ENCODE assay signal across 13 mouse cellular contexts in genomic region chr11:12857358-12858199, GRCm38 (mm10).
DNase-seq lines count a peak whose midpoint lies in the region; ATAC-seq and TF ChIP-seq lines count a peak whose summit lies in the region.
"Had no signal": no experiment of that assay in that cellular context is flagged by ENCODE, and none has a peak within 500 bp of the region (broad histone marks: within the 10 kb centered on the region; RNA-seq: fewer than 3 reads in every experiment).

No protein-coding gene starts in this region.

- DNase-seq in heart, adult 8-10 months (ENCODE audit: low spot score), result no peak
- DNase-seq in midbrain, embryonic 11.5 days (ENCODE audit: low spot score, missing footprints), result no peak
- no peak for DNase-seq in stomach, postnatal 0 days (ENCODE audit: low spot score)
- no peak for DNase-seq in urinary bladder, postnatal 14 days (ENCODE audit: low spot score)
- DNase-seq: cerebellum, adult 11 months; gastrocnemius, postnatal 25 days; heart, postnatal 10 days; kidney, adult 18-20 months; lung, adult 18-20 months; thymus, adult 2 months had no signal

- no peak overlapping the region for H3K27ac ChIP-seq in heart, embryonic 12.5 days (ENCODE audit: poor library complexity, severe bottlenecking)
- no peak overlapping the region for H3K27ac ChIP-seq in midbrain, embryonic 11.5 days (ENCODE audit: low read depth, low read length)
- no peak overlapping the region for H3K27ac ChIP-seq in midbrain, embryonic 15.5 days
- H3K27ac ChIP-seq in hindbrain, embryonic 15.5 days (replicated peaks), result no peak overlapping the region
- H3K27ac ChIP-seq in stomach, postnatal 0 days (replicated peaks), result no peak overlapping the region

- no peaks in the 10 kb centered on the region for H3K27me3 ChIP-seq in heart, embryonic 12.5 days (replicated peaks)
- H3K27me3 ChIP-seq in midbrain, embryonic 11.5 days (ENCODE audit: control insufficient read depth, insufficient read depth, low read length), result no peaks in the 10 kb centered on the region
- no peaks in the 10 kb centered on the region for H3K27me3 ChIP-seq in midbrain, embryonic 15.5 days (replicated peaks)
- no peaks in the 10 kb centered on the region for H3K27me3 ChIP-seq in hindbrain, embryonic 15.5 days
- no peaks in the 10 kb centered on the region for H3K27me3 ChIP-seq in stomach, postnatal 0 days (ENCODE audit: control insufficient read depth, insufficient read depth, low read length)

- no peak for TF ChIP-seq EP300 in stomach, postnatal 0 days (optimal IDR thresholded peaks at IDR 0.05)

- H3K4me3 ChIP-seq in heart, embryonic 12.5 days, result no peak overlapping the region
- H3K4me3 ChIP-seq in midbrain, embryonic 11.5 days (ENCODE audit: low read depth, low read length), result no peak overlapping the region
- no peak overlapping the region for H3K4me3 ChIP-seq in midbrain, embryonic 15.5 days
- H3K4me3 ChIP-seq in hindbrain, embryonic 15.5 days, result no peak overlapping the region
- H3K4me3 ChIP-seq in stomach, postnatal 0 days (ENCODE audit: low read depth, low read length), result no peak overlapping the region

- H3K36me3 ChIP-seq in heart, embryonic 12.5 days, result no peaks in the 10 kb centered on the region
- H3K36me3 ChIP-seq in midbrain, embryonic 11.5 days (ENCODE audit: control insufficient read depth, insufficient read depth, low read length), result no peaks in the 10 kb centered on the region
- no peaks in the 10 kb centered on the region for H3K36me3 ChIP-seq in midbrain, embryonic 15.5 days (replicated peaks)
- no peaks in the 10 kb centered on the region for H3K36me3 ChIP-seq in hindbrain, embryonic 15.5 days
- H3K36me3 ChIP-seq in stomach, postnatal 0 days (ENCODE audit: control insufficient read depth, insufficient read depth, low read length), result no peaks in the 10 kb centered on the region

- H3K4me2 ChIP-seq in heart, embryonic 12.5 days, result no peak overlapping the region
- H3K4me2 ChIP-seq in midbrain, embryonic 11.5 days, result no peak overlapping the region
- no peak overlapping the region for H3K4me2 ChIP-seq in midbrain, embryonic 15.5 days
- H3K4me2 ChIP-seq in hindbrain, embryonic 15.5 days, result no peak overlapping the region
- no peak overlapping the region for H3K4me2 ChIP-seq in stomach, postnatal 0 days (replicated peaks; ENCODE audit: low read depth)

- peak; percentile 52 for ATAC-seq in heart, embryonic 12.5 days (ENCODE audit: insufficient number of reproducible peaks, low FRiP score)
- peak; percentile 53 for ATAC-seq in midbrain, embryonic 11.5 days (ENCODE audit: low FRiP score)
- ATAC-seq in midbrain, embryonic 15.5 days (replicated peaks), result no peak
- ATAC-seq in hindbrain, embryonic 15.5 days (ENCODE audit: low FRiP score, low read depth), result peak; percentile 54; the same call in 1 of the 2 replicates
- ATAC-seq in stomach, postnatal 0 days (ENCODE audit: low FRiP score, low TSS enrichment), result no peak

- WGBS in heart, embryonic 12.5 days, result 68% methylated on average over 6 of the region's 6 CpGs
- 83% methylated on average over 6 of the region's 6 CpGs for WGBS in midbrain, embryonic 11.5 days
- 85% methylated on average over 6 of the region's 6 CpGs for WGBS in midbrain, embryonic 15.5 days
- WGBS in hindbrain, embryonic 15.5 days, result 85% methylated on average over 6 of the region's 6 CpGs
- 75% methylated on average over 6 of the region's 6 CpGs for WGBS in stomach, postnatal 0 days

- H3K9ac ChIP-seq in heart, embryonic 12.5 days, result no peak overlapping the region
- H3K9ac ChIP-seq in midbrain, embryonic 11.5 days (ENCODE audit: low read length), result no peak overlapping the region
- H3K9ac ChIP-seq in midbrain, embryonic 15.5 days, result no peak overlapping the region
- H3K9ac ChIP-seq in hindbrain, embryonic 15.5 days, result no peak overlapping the region
- H3K9ac ChIP-seq in stomach, postnatal 0 days (ENCODE audit: low read length), result no peak overlapping the region

- H3K4me1 ChIP-seq in heart, embryonic 12.5 days (replicated peaks), result no peaks in the 10 kb centered on the region
- no peaks in the 10 kb centered on the region for H3K4me1 ChIP-seq in midbrain, embryonic 11.5 days (ENCODE audit: control insufficient read depth, insufficient read depth, low read length)
- H3K4me1 ChIP-seq in midbrain, embryonic 15.5 days, result no peaks in the 10 kb centered on the region
- no peaks in the 10 kb centered on the region for H3K4me1 ChIP-seq in hindbrain, embryonic 15.5 days (replicated peaks)
- no peaks in the 10 kb centered on the region for H3K4me1 ChIP-seq in stomach, postnatal 0 days (replicated peaks; ENCODE audit: control insufficient read depth, insufficient read depth)

- peak; percentile 9; the same call in 1 of the 2 replicates for TF ChIP-seq CTCF in stomach, postnatal 0 days (IDR thresholded peaks at IDR 0.05; ENCODE audit: low read depth)

- H3K9me3 ChIP-seq in heart, embryonic 12.5 days (replicated peaks), result no peaks in the 10 kb centered on the region
- H3K9me3 ChIP-seq in midbrain, embryonic 11.5 days (ENCODE audit: control insufficient read depth, low read length), result peaks cover 2% of the 10 kb centered on the region; the same call in 1 of the 2 replicates
- no peaks in the 10 kb centered on the region for H3K9me3 ChIP-seq in midbrain, embryonic 15.5 days
- no peaks in the 10 kb centered on the region for H3K9me3 ChIP-seq in hindbrain, embryonic 15.5 days
- no peaks in the 10 kb centered on the region for H3K9me3 ChIP-seq in stomach, postnatal 0 days (ENCODE audit: control insufficient read depth, low read length)

Comparison
In these comparisons a context has a peak if more than half of its experiments do, and no peak if none do; other contexts are left out.
1. ATAC-seq: peak in heart, embryonic 12.5 days (single experiment), midbrain, embryonic 11.5 days (single experiment) and hindbrain, embryonic 15.5 days (single experiment); none in midbrain, embryonic 15.5 days (single experiment) and stomach, postnatal 0 days (single experiment).